Comparison of ENCODE assay signal across 8 mouse cellular contexts in genomic region chr8:94387785-94388184, GRCm38 (mm10). TPM values are rescaled to one million over a fixed set of nuclear protein-coding genes. Genes with fewer than 3 reads are reported as not detected.
DNase-seq lines count a peak whose midpoint lies in the region; ATAC-seq and TF ChIP-seq lines count a peak whose summit lies in the region.

No protein-coding gene starts in this region.

- H3K9me3 ChIP-seq in heart, embryonic 15.5 days (replicated peaks), result no peaks in the 10 kb centered on the region
- H3K9me3 ChIP-seq in ES-E14 (ENCODE audit: control insufficient read depth, insufficient read depth, low read depth, low read length), result no peaks in the 10 kb centered on the region
- H3K9me3 ChIP-seq in forebrain, embryonic 16.5 days (ENCODE audit: control insufficient read depth, low read length), result no peaks in the 10 kb centered on the region

- peaks cover 36% of the 10 kb centered on the region for H3K36me3 ChIP-seq in heart, embryonic 15.5 days
- H3K36me3 ChIP-seq in ES-E14 (ENCODE audit: control insufficient read depth, insufficient read depth, low read length, poor library complexity, severe bottlenecking) (peaks cover 25% of the 10 kb centered on the region), macrophage (ENCODE audit: inconsistent target) (peaks cover 36% of the 10 kb centered on the region)
- peaks cover 33% of the 10 kb centered on the region for H3K36me3 ChIP-seq in forebrain, embryonic 16.5 days (ENCODE audit: control insufficient read depth, insufficient read depth)

- peak overlapping the region; percentile 88 for H3K4me2 ChIP-seq in heart, embryonic 15.5 days
- H3K4me2 ChIP-seq in forebrain, embryonic 16.5 days (ENCODE audit: low read length), result peak overlapping the region; percentile 76

- peaks cover 43% of the 10 kb centered on the region for H3K79me2 ChIP-seq in macrophage (ENCODE audit: inconsistent target)

- in situ Hi-C loops in ES-E14 (cut with MboI; ENCODE audit: low sequenced_read_pairs in 2 of 2, unreplicated experiment in 2 of 2), result no loop called here

- H3K9ac ChIP-seq in heart, embryonic 15.5 days, result peak overlapping the region; percentile 45
- H3K9ac ChIP-seq in ES-E14 (ENCODE audit: insufficient read depth, low read depth, low read length, poor library complexity, severe bottlenecking), result peak overlapping the region; percentile 44; the same call in 1 of the 2 replicates
- peak overlapping the region; percentile 94 for H3K9ac ChIP-seq in forebrain, embryonic 16.5 days (replicated peaks; ENCODE audit: low read depth, low read length)

- no peak for DNase-seq in heart, postnatal 14 days
- no peak for DNase-seq in ES-E14 (ENCODE audit: low read depth, low spot score)
- no peak for DNase-seq in adrenal gland, postnatal 14 days
- no peak for DNase-seq in adrenal gland, postnatal 10 days
- DNase-seq in adrenal gland, adult 8-10 months, result no peak

- H3K4me3 ChIP-seq in heart, embryonic 15.5 days, result peak overlapping the region; percentile 79
- H3K4me3 ChIP-seq in ES-E14 (ENCODE audit: insufficient read depth in 1 of 2, low read depth in 1 of 2, low read length in 2 of 2, poor library complexity in 1 of 2, severe bottlenecking in 1 of 2), result peak overlapping the region; percentile 81 to 91
- peak overlapping the region; percentile 71 for H3K4me3 ChIP-seq in forebrain, embryonic 16.5 days (replicated peaks; ENCODE audit: low read length)
- H3K4me3 ChIP-seq in macrophage (ENCODE audit: inconsistent target), result peak overlapping the region; percentile 90

- H3K4me1 ChIP-seq in heart, embryonic 15.5 days (replicated peaks), result peaks cover 20% of the 10 kb centered on the region
- peaks cover 0 to 9% of the 10 kb centered on the region in 2 experiments; a peak in 1 of 4 replicates for H3K4me1 ChIP-seq in ES-E14 (ENCODE audit: control insufficient read depth in 2 of 2, insufficient read depth in 2 of 2, low read length in 2 of 2, poor library complexity in 1 of 2)
- H3K4me1 ChIP-seq in forebrain, embryonic 16.5 days (replicated peaks; ENCODE audit: control insufficient read depth, insufficient read depth, low read length), result peaks cover 19% of the 10 kb centered on the region

- H3K27me3 ChIP-seq in heart, embryonic 15.5 days, result no peaks in the 10 kb centered on the region
- no peaks in the 10 kb centered on the region for H3K27me3 ChIP-seq in forebrain, embryonic 16.5 days (replicated peaks; ENCODE audit: control insufficient read depth, insufficient read depth, low read length)

- ATAC-seq in heart, embryonic 15.5 days (replicated peaks; ENCODE audit: insufficient number of reproducible peaks, insufficient read depth, low FRiP score, low read depth), result no peak
- ATAC-seq in forebrain, embryonic 16.5 days, result no peak

- 23% methylated on average over 6 of the region's 6 CpGs for WGBS in heart, embryonic 15.5 days
- 21% methylated on average over 6 of the region's 6 CpGs for WGBS in forebrain, embryonic 16.5 days
- 34% methylated on average over 6 of the region's 6 CpGs for WGBS in macrophage (ENCODE audit: missing documents)

- peak overlapping the region; percentile 91 for H3K27ac ChIP-seq in heart, embryonic 15.5 days
- H3K27ac ChIP-seq in ES-E14 (ENCODE audit: insufficient read depth, low read depth, low read length, poor library complexity, severe bottlenecking) (no peak overlapping the region), macrophage (peak overlapping the region; percentile 85)
- H3K27ac ChIP-seq in forebrain, embryonic 16.5 days (ENCODE audit: low read length), result no peak overlapping the region

- intact Hi-C loops in heart, postnatal 14 days (cut with DNase I), result no loop called here

TF ChIP-seq in ES-E14, 5 proteins besides CTCF, POLR2A, EP300 and RAD21:
- no peak for TF ChIP-seq MAFK (IDR thresholded peaks at IDR 0.05; ENCODE audit: insufficient read depth, low read depth, low read length)
- no peak for TF ChIP-seq ZNF384 (IDR thresholded peaks at IDR 0.05; ENCODE audit: low read depth, low read length)
- TF ChIP-seq CHD2 (IDR thresholded peaks at IDR 0.05; ENCODE audit: low read depth, low read length), result no peak
- no peak for TF ChIP-seq HCFC1 (IDR thresholded peaks at IDR 0.05; ENCODE audit: borderline replicate concordance, insufficient read depth, low read length)
- TF ChIP-seq ZC3H11A (IDR thresholded peaks at IDR 0.05; ENCODE audit: borderline replicate concordance, low read depth, low read length), result no peak

RNA-seq across cellular contexts. Expression of gene Herpud1, which starts 1.5 kb away (rescaled TPM):
- 91.4 and 94.8 TPM in 2 replicates for polyA plus RNA-seq in heart, embryonic 15.5 days (2015; fragmentation: Nextera tagmentation; extraction: Ambion mirVana)
- 100 to 1,000 TPM; 168 to 178 TPM for total RNA-seq in heart, postnatal 14 days (2021)
- total RNA-seq in ES-E14 (2012; rRNA removed), result 50.4 and 76.5 TPM in 2 replicates
- polyA plus RNA-seq in forebrain, embryonic 16.5 days (2015; fragmentation: Nextera tagmentation; extraction: Ambion mirVana), result 68.0 and 78.0 TPM in 2 replicates
- 10 to 100 TPM in 24 of 26 experiments, 1 to 10 TPM in 2; 2.6 to 62.7 (median 40.8) TPM for total RNA-seq in macrophage (2018; cell fraction: chromatin; rRNA removed)
- 10 to 100 TPM; 15.8 to 48.4 (median 33.5) TPM for total RNA-seq in macrophage (2018; cell fraction: cytosol; rRNA removed)
- total RNA-seq in macrophage (2018; cell fraction: nucleus; rRNA removed), result 10 to 100 TPM in 25 of 26 experiments, 1 to 10 TPM in 1; 8.9 to 81.8 (median 51.0) TPM
- polyA plus RNA-seq in macrophage (2018), result 10.5 to 51.9 TPM (median 22.0 TPM) in 3 replicates
- total RNA-seq in adrenal gland, postnatal 14 days (2021), result 112 and 114 TPM in 2 replicates
- total RNA-seq in adrenal gland, postnatal 10 days (2021), result 100 to 1,000 TPM in 1 of 2 experiments, 10 to 100 TPM in 1; 93.9 to 145 TPM
- 100 to 1,000 TPM; 112 to 129 (median 123) TPM for total RNA-seq in adrenal gland, adult 8-10 months (2022)

RNA-seq across cellular contexts. Expression of gene Nlrc5, which starts 46.4 kb away (rescaled TPM):
- polyA plus RNA-seq in heart, embryonic 15.5 days (2015; fragmentation: Nextera tagmentation; extraction: Ambion mirVana), result 0.28 and 0.53 TPM in 2 replicates
- 1 to 10 TPM in 1 of 2 experiments, under 1 TPM in 1; 0.22 to 1.4 TPM for total RNA-seq in heart, postnatal 14 days (2021)
- total RNA-seq in ES-E14 (2012; rRNA removed), result 0.76 and 1.8 TPM in 2 replicates
- 0.28 and 0.47 TPM in 2 replicates for polyA plus RNA-seq in forebrain, embryonic 16.5 days (2015; fragmentation: Nextera tagmentation; extraction: Ambion mirVana)
- 1,000 to 10,000 TPM in 12 of 26 experiments, 100 to 1,000 TPM in 14; 325 to 1,572 (median 997) TPM for total RNA-seq in macrophage (2018; cell fraction: chromatin; rRNA removed)
- total RNA-seq in macrophage (2018; cell fraction: cytosol; rRNA removed), result 100 to 1,000 TPM in 7 of 26 experiments, 10 to 100 TPM in 19; 29.3 to 146 (median 56.2) TPM
- 100 to 1,000 TPM; 178 to 905 (median 451) TPM for total RNA-seq in macrophage (2018; cell fraction: nucleus; rRNA removed)
- 28.0 to 62.9 TPM (median 33.5 TPM) in 3 replicates for polyA plus RNA-seq in macrophage (2018)
- 2.0 and 9.7 TPM in 2 replicates for total RNA-seq in adrenal gland, postnatal 14 days (2021)
- 1 to 10 TPM; 2.8 TPM for total RNA-seq in adrenal gland, postnatal 10 days (2021)
- total RNA-seq in adrenal gland, adult 8-10 months (2022), result 10 to 100 TPM in 2 of 4 experiments, 1 to 10 TPM in 2; 5.3 to 15.3 (median 9.0) TPM

RNA-seq across cellular contexts. Expression of gene Slc12a3, which starts 58.8 kb away (rescaled TPM):
- polyA plus RNA-seq in heart, embryonic 15.5 days (2015; fragmentation: Nextera tagmentation; extraction: Ambion mirVana), result 0.15 and 0.20 TPM in 2 replicates
- total RNA-seq in heart, postnatal 14 days (2021), result under 1 TPM; 0.22 to 0.88 TPM
- total RNA-seq in ES-E14 (2012; rRNA removed), result 0.94 and 1.3 TPM in 2 replicates
- 0.10 TPM in 1 of 2 replicates, not detected in the other for polyA plus RNA-seq in forebrain, embryonic 16.5 days (2015; fragmentation: Nextera tagmentation; extraction: Ambion mirVana)
- total RNA-seq in macrophage (2018; cell fraction: chromatin; rRNA removed), result 1 to 10 TPM in 1 of 26 experiments, under 1 TPM in 18, not detected in 7; 0.18 to 1.9 (median 0.37) TPM
- total RNA-seq in macrophage (2018; cell fraction: cytosol; rRNA removed), result not detected
- under 1 TPM in 12 of 26 experiments, not detected in 14; 0.17 to 0.72 (median 0.34) TPM for total RNA-seq in macrophage (2018; cell fraction: nucleus; rRNA removed)
- not detected in 3 replicates for polyA plus RNA-seq in macrophage (2018)
- 0.11 and 0.19 TPM in 2 replicates for total RNA-seq in adrenal gland, postnatal 14 days (2021)
- total RNA-seq in adrenal gland, postnatal 10 days (2021), result under 1 TPM; 0.12 to 0.24 TPM
- total RNA-seq in adrenal gland, adult 8-10 months (2022), result under 1 TPM in 1 of 4 experiments, not detected in 3; 0.16 TPM

Comparison
In these comparisons a context has a peak if more than half of its experiments do, and no peak if none do; other contexts are left out.
1. H3K27ac ChIP-seq: peak in heart, embryonic 15.5 days (single experiment) and macrophage (single experiment); none in ES-E14 (single experiment) and forebrain, embryonic 16.5 days (single experiment).
2. H3K9ac ChIP-seq: peak in every context shown above with its lines; median percentile 94 in forebrain, embryonic 16.5 days; 45 in heart, embryonic 15.5 days; 44 in ES-E14.
3. Peak in every context shown above with its lines, with median percentiles within 50 percentile points of each other: H3K4me3 ChIP-seq.